Mouse (Mus musculus) thymus, adult 2 months (tissue): Measurements from ENCODE around the gene Tap2. TPM values are rescaled to one million over a fixed set of nuclear protein-coding genes. Genes with fewer than 3 reads are reported as not detected.
A peak's percentile ranks its signal among the peaks of the same experiment; 100 is the strongest.

Experiments
- DNase-seq: peaks from one replicate; pipeline ENCODE4 v3.0.0; 2021
- H3K27ac ChIP-seq: fragments of 200-500 bp; 2 replicates; pipeline ENCODE4 v1.5.1; 2012; ENCODE audit warnings: low read length, control low read depth; ENCODE audit not compliant: control insufficient read depth, insufficient read depth
- H3K27me3 ChIP-seq: fragments of 200-500 bp; 2 replicates; pipeline ENCODE4 v1.6.1; 2012; ENCODE audit warnings: mild to moderate bottlenecking, low read length, moderate library complexity, mixed read lengths; ENCODE audit not compliant: control insufficient read depth, insufficient read depth
- H3K36me3 ChIP-seq: fragments of 200-500 bp; 2 replicates; pipeline ENCODE4 v1.6.1; 2012; ENCODE audit warnings: mild to moderate bottlenecking, low read length, moderate library complexity; ENCODE audit not compliant: control insufficient read depth, insufficient read depth
- H3K4me1 ChIP-seq: fragments of 200-500 bp; replicated peaks from 2 replicates; pipeline ENCODE4 v1.6.1; 2012; ENCODE audit warnings: low read length; ENCODE audit not compliant: control insufficient read depth, insufficient read depth
- H3K4me3 ChIP-seq: fragments of 200-500 bp; 2 replicates; pipeline ENCODE4 v1.5.1; 2012; ENCODE audit warnings: mild to moderate bottlenecking, low read length, control low read depth, moderate library complexity; ENCODE audit not compliant: control insufficient read depth, insufficient read depth
- CTCF ChIP-seq: fragments of 200-500 bp; IDR thresholded peaks from 2 replicates; pipeline ENCODE4 v1.5.1; 2012; ENCODE audit warnings: mild to moderate bottlenecking, control low read depth, low read length, moderate library complexity, borderline replicate concordance; ENCODE audit not compliant: control insufficient read depth, poor library complexity, insufficient read depth; ENCODE audit errors: extremely low read depth
- POLR2A ChIP-seq: fragments of 200-500 bp; IDR thresholded peaks from 2 replicates; pipeline ENCODE4 v1.6.1; 2012; ENCODE audit warnings: mild to moderate bottlenecking, low read length, control low read depth, moderate library complexity; ENCODE audit not compliant: control insufficient read depth, poor library complexity, insufficient read depth; ENCODE audit errors: extremely low read depth
- WGBS: fragments of 180-500 bp; shearing (Covaris S2); methylation state at CpG from one replicate; pipeline ENCODE4 v1.1.7; 2018; 5-methylcytosine and 5-hydroxymethylcytosine counted together
- polyA plus RNA-seq: library from polyadenylated mRNA; depleted of rRNA; stranded (reverse); fragments of >200 nt; gene quantifications from 2 replicates; pipeline ENCODE4 v1.2.3, GENCODE M21; 2012

Tap2 gene
- polyA plus RNA-seq, 1 experiment = 231 TPM

DNA sequence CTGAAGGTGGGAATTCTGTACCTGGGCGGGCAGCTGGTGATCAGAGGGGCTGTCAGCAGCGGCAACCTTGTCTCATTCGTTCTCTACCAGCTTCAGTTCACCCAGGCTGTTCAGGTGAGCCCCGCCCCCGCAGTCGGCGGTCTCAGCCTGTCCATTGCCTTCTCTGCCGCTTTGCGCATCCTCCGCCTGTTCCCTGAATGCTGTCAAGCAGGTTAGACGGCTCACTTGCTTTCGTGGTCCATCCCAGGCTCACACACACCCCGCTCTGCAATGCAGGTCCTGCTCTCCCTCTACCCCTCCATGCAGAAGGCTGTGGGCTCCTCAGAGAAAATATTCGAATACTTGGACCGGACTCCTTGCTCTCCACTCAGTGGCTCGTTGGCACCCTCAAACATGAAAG lies 10.5 kb upstream of the Tap2 start:
- Histone ChIP-seq H3K27ac (no peak overlapping the region), H3K27me3 (no peaks in the 10 kb centered on the region), H3K4me1 (peaks cover 33% of the 10 kb centered on the region), H3K36me3 (peaks cover 18% of the 10 kb centered on the region), H3K4me3 (no peak overlapping the region)
- no peak for DNase-seq
- no peak for TF ChIP-seq POLR2A
- TF ChIP-seq CTCF = no peak
- WGBS = 95% methylated on average over 16 of the region's 16 CpGs

DNA sequence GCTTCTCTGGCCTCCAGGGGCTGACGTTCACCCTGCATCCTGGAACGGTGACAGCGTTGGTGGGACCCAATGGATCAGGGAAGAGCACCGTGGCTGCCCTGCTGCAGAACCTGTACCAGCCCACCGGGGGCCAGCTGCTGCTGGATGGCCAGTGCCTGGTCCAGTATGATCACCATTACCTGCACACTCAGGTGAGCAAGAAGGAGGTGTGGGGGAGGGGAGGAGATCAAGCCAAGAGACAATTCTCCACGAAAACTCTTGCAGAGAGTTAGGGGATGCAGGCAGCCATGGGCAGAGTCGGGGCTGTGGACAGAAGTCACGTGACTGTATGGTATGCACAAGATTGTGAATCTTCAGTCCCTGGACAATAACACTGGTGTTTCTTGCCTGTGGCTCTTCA lies 9.9 kb upstream of the Tap2 start:
- DNase-seq = no peak
- no peaks in the 10 kb centered on the region for H3K27me3 ChIP-seq
- peaks cover 18% of the 10 kb centered on the region for H3K36me3 ChIP-seq
- peaks cover 30% of the 10 kb centered on the region for H3K4me1 ChIP-seq
- 89% methylated on average over 8 of the region's 8 CpGs for WGBS
- TF ChIP-seq CTCF (no peak), POLR2A (no peak)
- no peak overlapping the region for H3K27ac ChIP-seq
- no peak overlapping the region for H3K4me3 ChIP-seq

GRCm38 (mm10) chr17:34194723-34195122 lies 8.6 kb upstream of the Tap2 start:
- WGBS = 94% methylated on average over 4 of the region's 4 CpGs
- H3K36me3 ChIP-seq = peaks cover 16% of the 10 kb centered on the region
- H3K4me1 ChIP-seq = peaks cover 21% of the 10 kb centered on the region
- H3K27ac ChIP-seq = no peak overlapping the region
- no peaks in the 10 kb centered on the region for H3K27me3 ChIP-seq
- no peak for TF ChIP-seq POLR2A
- no peak for TF ChIP-seq CTCF
- H3K4me3 ChIP-seq = no peak overlapping the region
- no peak for DNase-seq

- 9% methylated on average over 12 of the region's 12 CpGs for WGBS
- Histone ChIP-seq H3K36me3 (peaks cover 19% of the 10 kb centered on the region), H3K27ac (peak overlapping the region; percentile 99), H3K4me3 (peak overlapping the region; percentile 44), H3K27me3 (no peaks in the 10 kb centered on the region), H3K4me1 (peaks cover 26% of the 10 kb centered on the region)
- TF ChIP-seq CTCF = peak; percentile 44; the same call in 1 of the 2 replicates
- peak; percentile 81 for TF ChIP-seq POLR2A
- DNase-seq = peak; percentile 84
These were observed 6.8 kb upstream of the Tap2 start for GRCm38 (mm10) chr17:34196491-34196890.

DNA sequence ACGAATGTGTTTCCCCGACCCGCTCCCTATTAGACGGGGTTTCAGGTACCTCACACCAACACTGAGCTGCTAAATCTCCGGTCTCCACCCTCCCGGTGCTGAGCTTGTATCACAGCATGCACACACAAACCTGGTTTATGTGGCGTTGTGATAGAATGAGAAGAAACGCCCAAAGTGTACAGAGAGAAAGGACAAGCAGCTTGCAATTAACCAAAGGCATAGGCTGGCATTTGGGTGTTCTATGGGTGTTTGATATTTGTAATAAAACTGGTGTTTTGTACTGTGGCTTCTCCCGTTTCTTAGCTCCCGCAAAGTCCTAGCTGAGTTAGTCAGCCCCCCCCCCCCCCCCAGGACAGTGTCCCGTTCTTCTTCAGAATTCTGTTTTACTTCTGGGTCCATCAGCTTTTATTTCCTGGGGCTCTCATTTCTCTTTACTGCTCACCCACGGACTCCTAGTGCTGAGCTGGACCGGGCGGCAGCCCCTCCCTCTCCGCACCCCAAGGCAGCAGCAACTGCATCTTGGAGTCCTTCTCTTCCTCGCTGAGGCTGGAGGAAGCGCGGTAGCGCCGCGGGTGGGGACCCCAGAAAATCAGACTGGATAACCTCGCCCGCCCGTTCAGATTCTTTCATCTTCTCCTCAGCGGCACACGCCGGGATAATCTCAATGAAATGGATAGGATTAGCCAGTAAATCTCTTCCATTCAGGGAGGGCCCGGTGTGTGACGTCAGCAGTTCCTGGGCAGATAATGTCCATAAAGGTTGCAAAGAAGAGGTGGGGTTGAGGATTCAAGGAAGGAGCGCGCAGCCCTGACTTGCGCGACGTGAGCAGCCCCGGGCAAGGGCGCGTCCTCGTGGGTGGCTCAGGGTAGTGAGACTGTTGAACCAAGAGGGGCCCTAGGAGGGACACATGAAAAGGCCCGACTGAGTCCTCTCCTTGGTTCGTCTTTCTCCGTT lies 6.1 kb upstream of the Tap2 start, which contains the start of gene Psmb8:
TSS of gene Psmb8 (plus strand) at position 781 of the 954 bp plus-strand sequence.
- H3K4me3 ChIP-seq = peak within 1 kb of the TSS; percentile 95
- TF ChIP-seq POLR2A (peak; percentile 75), CTCF (no peak)
- H3K36me3 ChIP-seq = peaks cover 18% of the 10 kb centered on the region
- peak; percentile 85 for DNase-seq
- WGBS = 5% methylated on average over 41 of the region's 41 CpGs
- H3K4me1 ChIP-seq = peaks cover 30% of the 10 kb centered on the region
- peak within 1 kb of the TSS; percentile 99 for H3K27ac ChIP-seq
- H3K27me3 ChIP-seq = no peaks in the 10 kb centered on the region

DNA sequence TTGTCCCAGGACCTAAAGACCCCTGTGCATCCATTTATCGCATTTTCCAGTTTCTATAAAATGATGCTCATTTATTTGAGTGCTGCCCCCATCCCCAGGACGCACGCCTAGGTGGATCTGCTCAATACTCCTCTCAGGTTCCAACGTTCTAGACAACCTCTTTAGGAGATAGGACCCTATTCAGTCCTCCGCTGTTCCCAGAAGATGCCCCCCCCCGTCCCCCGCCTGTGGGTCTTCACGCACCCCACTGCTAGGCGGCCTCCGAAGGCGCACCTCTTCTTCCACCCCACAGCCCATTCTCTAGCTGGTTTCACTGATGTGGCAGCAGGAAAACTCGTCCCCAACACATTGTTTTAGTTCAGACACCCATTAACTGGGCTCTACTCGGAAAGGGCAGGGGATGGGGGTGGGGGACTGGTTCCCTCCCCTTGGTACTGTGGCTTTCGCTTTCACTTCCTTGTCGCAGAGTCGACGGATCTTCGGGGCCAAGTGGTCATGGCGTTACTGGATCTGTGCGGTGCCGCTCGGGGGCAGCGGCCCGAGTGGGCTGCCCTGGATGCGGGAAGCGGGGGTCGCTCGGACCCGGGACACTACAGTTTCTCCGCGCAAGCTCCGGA lies 5.3 kb upstream of the Tap2 start:
- peak overlapping the region; percentile 99 for H3K27ac ChIP-seq
- peak overlapping the region; percentile 95 for H3K4me3 ChIP-seq
- TF ChIP-seq POLR2A = peak; percentile 75; the same call in 1 of the 2 replicates
- peak; percentile 37; the same call in 1 of the 2 replicates for TF ChIP-seq CTCF
- H3K27me3 ChIP-seq = no peaks in the 10 kb centered on the region
- H3K36me3 ChIP-seq = peaks cover 12% of the 10 kb centered on the region
- WGBS = 0% methylated on average over 32 of the region's 32 CpGs
- H3K4me1 ChIP-seq = peaks cover 35% of the 10 kb centered on the region
- DNase-seq = peak; percentile 79
